Mouse (Mus musculus) lung, embryonic 16.5 days (tissue): ENCODE results near the gene D630003M21Rik. TPM values are rescaled to one million over a fixed set of nuclear protein-coding genes. Genes with fewer than 3 reads are reported as not detected.

Experiments used
- ATAC-seq: fragments of 200-750 bp; cut with Nextera tagmentation; 2 replicates; pipeline ENCODE4 v1.8.0; 2017; ENCODE audit warnings: low read depth, mild to moderate bottlenecking, moderate library complexity
- H3K27ac ChIP-seq: fragments of 300-500 bp; sonication (generic); 2 replicates; pipeline ENCODE4 v1.5.1; 2014; ENCODE audit warnings: mild to moderate bottlenecking, control low read depth, low read length
- H3K27me3 ChIP-seq: fragments of 300-500 bp; sonication (generic); 2 replicates; pipeline ENCODE4 v1.6.1; 2014; ENCODE audit warnings: low read depth, low read length, mixed read lengths; ENCODE audit not compliant: control insufficient read depth, insufficient read depth
- H3K36me3 ChIP-seq: fragments of 300-500 bp; sonication (generic); 2 replicates; pipeline ENCODE4 v1.6.1; 2014; ENCODE audit warnings: low read length; ENCODE audit not compliant: control insufficient read depth, insufficient read depth
- H3K4me1 ChIP-seq: fragments of 300-500 bp; sonication (generic); replicated peaks from 2 replicates; pipeline ENCODE4 v1.6.1; 2014; ENCODE audit warnings: low read length, mixed read lengths; ENCODE audit not compliant: control insufficient read depth, insufficient read depth
- H3K4me2 ChIP-seq: fragments of 300-500 bp; sonication (generic); 2 replicates; pipeline ENCODE4 v1.6.1; 2014; ENCODE audit warnings: low read depth, low read length, control low read depth
- H3K4me3 ChIP-seq: fragments of 300-500 bp; sonication (generic); 2 replicates; pipeline ENCODE4 v1.5.1; 2014; ENCODE audit warnings: mild to moderate bottlenecking, low read length, control low read depth
- H3K9ac ChIP-seq: fragments of 300-500 bp; sonication (generic); 2 replicates; pipeline ENCODE4 v1.6.1; 2014; ENCODE audit warnings: low read length, control low read depth
- H3K9me3 ChIP-seq: fragments of 300-500 bp; sonication (generic); 2 replicates; pipeline ENCODE4 v1.6.1; 2016; ENCODE audit warnings: low read length; ENCODE audit not compliant: control insufficient read depth
- WGBS: fragments of 180-500 bp; shearing (Covaris S2); extraction: QIAGEN DNeasy Blood & Tissue Kit; methylation state at CpG from one replicate; pipeline ENCODE4 v1.1.7; 2014; 5-methylcytosine and 5-hydroxymethylcytosine counted together
- polyA plus RNA-seq: library from polyadenylated mRNA; unstranded; fragments of >200 nt; fragmentation: Nextera tagmentation; extraction: Ambion mirVana; gene quantifications from 2 replicates; pipeline ENCODE4 v1.2.1, GENCODE M21; 2015

The D630003M21Rik gene
- polyA plus RNA-seq, result 3.9 and 4.0 TPM in 2 replicates

GRCm38 (mm10) chr2:158228670-158229502 lies at the start of gene D630003M21Rik:
Gene D630003M21Rik (minus strand): TSS chr2:158229222.
- Histone ChIP-seq H3K4me1 (peaks cover 22% of the 10 kb centered on the region), H3K36me3 (no peaks in the 10 kb centered on the region), H3K27me3 (no peaks in the 10 kb centered on the region), H3K27ac (peak within 1 kb of the TSS; percentile 58), H3K9me3 (no peaks in the 10 kb centered on the region), H3K4me3 (peak within 1 kb of the TSS; percentile 52), H3K4me2 (peak within 1 kb of the TSS; percentile 92), H3K9ac (peak within 1 kb of the TSS; percentile 72)
- peak; percentile 70 for ATAC-seq
- WGBS, result under 1% methylated on average over 38 of the region's 55 CpGs

DNA sequence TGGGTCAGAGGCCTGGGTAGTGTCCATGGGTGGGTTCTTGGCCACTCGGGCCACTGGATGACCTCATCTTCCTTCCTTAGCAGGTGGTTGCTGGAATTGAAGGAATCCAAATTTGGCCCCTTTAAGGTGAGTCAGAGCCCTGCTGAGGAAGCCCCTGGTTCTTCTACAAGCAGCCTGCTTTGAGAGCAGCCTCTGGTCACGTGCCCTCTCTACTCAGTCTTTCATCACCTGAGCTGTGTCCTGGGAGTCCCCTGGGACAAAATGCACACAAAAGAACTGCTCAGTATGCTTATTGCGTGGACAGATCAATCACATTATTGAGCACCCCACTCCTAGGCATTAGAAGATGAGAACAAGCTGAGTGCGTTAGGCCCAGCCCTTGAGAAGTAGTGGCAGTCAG lies 47.9 kb upstream of the D630003M21Rik start:
- no peak overlapping the region for H3K4me2 ChIP-seq
- no peaks in the 10 kb centered on the region for H3K9me3 ChIP-seq
- no peak overlapping the region for H3K9ac ChIP-seq
- ATAC-seq, result no peak
- no peaks in the 10 kb centered on the region for H3K36me3 ChIP-seq
- no peaks in the 10 kb centered on the region for H3K27me3 ChIP-seq
- no peak overlapping the region for H3K27ac ChIP-seq
- peaks cover 3% of the 10 kb centered on the region; the same call in 1 of the 2 replicates for H3K4me1 ChIP-seq
- 60% methylated on average over 4 of the region's 4 CpGs for WGBS
- no peak overlapping the region for H3K4me3 ChIP-seq

DNA sequence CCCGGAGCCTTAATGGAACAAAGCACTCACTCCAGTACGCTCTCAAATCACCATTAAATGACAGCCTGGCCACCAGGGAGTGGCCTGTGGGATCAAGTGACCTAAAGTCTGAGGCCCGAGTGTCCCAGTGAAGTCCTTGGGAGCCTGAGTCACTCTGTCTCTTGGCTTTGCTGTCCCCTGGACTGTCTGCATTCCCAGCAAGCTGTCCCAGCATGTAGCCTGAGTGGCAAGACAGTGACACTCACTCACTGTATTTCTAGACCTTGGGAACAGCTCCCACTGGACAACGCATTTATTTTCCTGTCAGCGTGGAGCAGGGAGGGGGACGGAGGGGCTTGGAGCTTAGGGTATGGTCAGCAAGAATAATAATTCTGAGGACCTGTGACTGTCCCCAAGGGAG lies 47.4 kb upstream of the D630003M21Rik start:
- H3K4me2 ChIP-seq, result no peak overlapping the region
- no peaks in the 10 kb centered on the region for H3K27me3 ChIP-seq
- no peak for ATAC-seq
- no peak overlapping the region for H3K4me3 ChIP-seq
- WGBS, result 67% methylated on average over 6 of the region's 6 CpGs
- H3K9ac ChIP-seq, result no peak overlapping the region
- H3K27ac ChIP-seq, result no peak overlapping the region
- no peaks in the 10 kb centered on the region for H3K36me3 ChIP-seq
- no peaks in the 10 kb centered on the region for H3K4me1 ChIP-seq
- H3K9me3 ChIP-seq, result no peaks in the 10 kb centered on the region

DNA sequence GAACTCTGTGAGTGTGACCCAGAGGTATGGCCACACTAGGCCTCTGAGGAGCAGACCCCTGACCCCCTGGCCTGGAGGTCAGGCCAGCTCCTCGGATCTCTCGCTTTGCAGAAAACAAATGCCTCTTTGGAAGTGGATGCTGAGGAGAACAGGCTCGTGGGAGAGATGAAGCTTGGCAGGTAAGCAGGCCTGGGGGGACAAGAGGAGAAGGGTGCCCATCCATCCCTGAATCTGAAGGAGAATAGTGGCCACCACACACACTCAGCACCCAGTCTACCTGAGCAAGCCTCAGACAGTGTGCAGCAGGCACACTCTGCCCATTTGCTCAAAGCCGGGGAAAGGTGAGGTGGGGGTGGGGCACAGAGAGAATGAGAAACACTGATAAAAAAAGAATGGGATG lies 46.8 kb upstream of the D630003M21Rik start:
- Histone ChIP-seq H3K27ac (no peak overlapping the region), H3K9me3 (no peaks in the 10 kb centered on the region), H3K4me1 (no peaks in the 10 kb centered on the region), H3K9ac (no peak overlapping the region), H3K27me3 (no peaks in the 10 kb centered on the region), H3K4me2 (no peak overlapping the region), H3K36me3 (no peaks in the 10 kb centered on the region), H3K4me3 (no peak overlapping the region)
- WGBS, result 57% methylated on average over 4 of the region's 4 CpGs
- no peak for ATAC-seq

DNA sequence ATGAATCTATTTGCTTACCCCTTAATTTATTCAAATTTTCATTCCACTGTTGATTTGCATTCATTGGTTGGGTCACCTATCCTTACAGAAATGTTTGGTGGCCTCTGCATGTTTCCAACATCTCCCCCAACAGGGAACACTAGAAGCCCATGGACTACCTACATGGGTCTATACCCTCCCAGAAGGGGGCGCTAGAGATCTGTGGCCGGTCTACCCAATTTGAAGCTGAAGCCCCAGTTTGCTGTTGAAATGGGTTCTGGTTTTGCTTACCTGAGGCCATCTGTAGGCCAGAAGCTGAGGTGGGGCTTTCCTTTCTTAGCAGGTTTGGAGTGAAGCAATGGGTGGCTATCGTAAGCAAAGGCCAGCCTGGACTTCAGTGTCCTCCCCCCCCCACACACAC lies 46.3 kb upstream of the D630003M21Rik start:
- no peak overlapping the region for H3K4me2 ChIP-seq
- no peak overlapping the region for H3K4me3 ChIP-seq
- no peaks in the 10 kb centered on the region for H3K9me3 ChIP-seq
- no peaks in the 10 kb centered on the region for H3K27me3 ChIP-seq
- no peaks in the 10 kb centered on the region for H3K36me3 ChIP-seq
- WGBS, result 90% methylated on average over 3 of the region's 3 CpGs
- no peak overlapping the region for H3K9ac ChIP-seq
- ATAC-seq, result no peak
- H3K27ac ChIP-seq, result no peak overlapping the region
- H3K4me1 ChIP-seq, result no peaks in the 10 kb centered on the region

GRCm38 (mm10) chr2:158273646-158274045 lies 44.6 kb upstream of the D630003M21Rik start:
- Histone ChIP-seq H3K4me3 (no peak overlapping the region), H3K4me2 (no peak overlapping the region), H3K4me1 (no peaks in the 10 kb centered on the region), H3K36me3 (no peaks in the 10 kb centered on the region), H3K9me3 (no peaks in the 10 kb centered on the region), H3K9ac (no peak overlapping the region), H3K27me3 (no peaks in the 10 kb centered on the region), H3K27ac (peak overlapping the region; percentile 26)
- 8% methylated on average over 2 of the region's 2 CpGs for WGBS
- ATAC-seq, result peak; percentile 55

- Histone ChIP-seq H3K4me1 (no peaks in the 10 kb centered on the region), H3K4me2 (no peak overlapping the region), H3K9me3 (no peaks in the 10 kb centered on the region), H3K27me3 (no peaks in the 10 kb centered on the region), H3K27ac (no peak overlapping the region), H3K4me3 (no peak overlapping the region), H3K9ac (no peak overlapping the region), H3K36me3 (no peaks in the 10 kb centered on the region)
- no peak for ATAC-seq
- 82% methylated on average over 8 of the region's 8 CpGs for WGBS
Observed at GRCm38 (mm10) chr2:158270017-158270416, 41.0 kb upstream of the D630003M21Rik start.

- Histone ChIP-seq H3K27me3 (no peaks in the 10 kb centered on the region), H3K36me3 (no peaks in the 10 kb centered on the region), H3K4me3 (no peak overlapping the region), H3K4me2 (no peak overlapping the region), H3K9me3 (no peaks in the 10 kb centered on the region), H3K9ac (no peak overlapping the region), H3K4me1 (no peaks in the 10 kb centered on the region), H3K27ac (no peak overlapping the region)
- 81% methylated on average over 3 of the region's 3 CpGs for WGBS
- ATAC-seq, result no peak
Observed at GRCm38 (mm10) chr2:158264877-158265276, 35.9 kb upstream of the D630003M21Rik start.

DNA sequence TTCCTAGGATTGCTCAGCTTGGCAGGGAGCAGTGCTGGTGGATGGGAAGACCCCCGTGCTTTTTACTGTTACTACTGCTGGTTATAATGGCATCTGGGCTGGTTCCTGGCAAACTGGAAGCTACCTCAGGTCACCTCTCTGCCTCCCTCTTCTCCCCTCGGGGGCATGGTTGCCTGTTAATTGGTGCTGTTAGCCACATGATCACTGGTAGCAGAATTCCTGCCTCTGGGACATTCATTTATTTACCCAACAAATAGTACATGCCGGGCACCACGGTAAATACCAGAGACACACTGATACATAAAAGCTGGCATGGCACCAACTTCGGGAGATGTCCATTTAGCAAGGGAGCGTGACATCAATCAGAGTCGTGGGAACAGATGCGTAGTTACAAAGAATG lies 30.5 kb upstream of the D630003M21Rik start:
- H3K4me2 ChIP-seq, result no peak overlapping the region
- 67% methylated on average over 8 of the region's 8 CpGs for WGBS

More for the DNA sequence above, 30.5 kb upstream of the D630003M21Rik start:
- H3K27ac ChIP-seq, result no peak overlapping the region
- no peak for ATAC-seq
- H3K9ac ChIP-seq, result no peak overlapping the region
- H3K4me3 ChIP-seq, result no peak overlapping the region
- peaks cover 12% of the 10 kb centered on the region for H3K4me1 ChIP-seq
- no peaks in the 10 kb centered on the region for H3K36me3 ChIP-seq
- no peaks in the 10 kb centered on the region for H3K9me3 ChIP-seq
- H3K27me3 ChIP-seq, result no peaks in the 10 kb centered on the region
